17 mouse cellular contexts compared by ENCODE assay signal in genomic region chrX:97748251-97749016, GRCm38 (mm10).
A peak's percentile ranks its signal among the peaks of the same experiment; 100 is the strongest.
DNase-seq lines count a peak whose midpoint lies in the region; ATAC-seq lines count a peak whose summit lies in the region.
"Had no signal": no experiment of that assay in that cellular context is flagged by ENCODE, and none has a peak within 500 bp of the region (broad histone marks: within the 10 kb centered on the region; RNA-seq: fewer than 3 reads in every experiment).

No protein-coding gene starts in this region.

- H3K27me3 ChIP-seq in kidney, embryonic 16.5 days (ENCODE audit: insufficient read depth, low read length) = no peaks in the 10 kb centered on the region
- no peaks in the 10 kb centered on the region for H3K27me3 ChIP-seq in forebrain, embryonic 16.5 days (replicated peaks; ENCODE audit: control insufficient read depth, insufficient read depth, low read length)
- H3K27me3 ChIP-seq: embryonic facial prominence, embryonic 15.5 days; limb, embryonic 15.5 days had no signal

- no peak for ATAC-seq in kidney, embryonic 16.5 days (ENCODE audit: low FRiP score, low TSS enrichment)
- ATAC-seq in forebrain, embryonic 16.5 days = no peak

- no peaks in the 10 kb centered on the region for H3K36me3 ChIP-seq in kidney, embryonic 16.5 days (ENCODE audit: insufficient read depth, low read length)
- H3K36me3 ChIP-seq in forebrain, embryonic 16.5 days (ENCODE audit: control insufficient read depth, insufficient read depth) = no peaks in the 10 kb centered on the region
- H3K36me3 ChIP-seq: embryonic facial prominence, embryonic 15.5 days; limb, embryonic 15.5 days; midbrain, embryonic 10.5 days had no signal

- 86% methylated on average over 3 of the region's 3 CpGs for WGBS in kidney, embryonic 16.5 days
- 83% methylated on average over 3 of the region's 3 CpGs for WGBS in forebrain, embryonic 16.5 days

- no peak overlapping the region for H3K4me3 ChIP-seq in kidney, embryonic 16.5 days (ENCODE audit: low read length)
- no peak overlapping the region for H3K4me3 ChIP-seq in forebrain, embryonic 16.5 days (replicated peaks; ENCODE audit: low read length)
- H3K4me3 ChIP-seq: embryonic facial prominence, embryonic 15.5 days; limb, embryonic 15.5 days; midbrain, embryonic 10.5 days had no signal

- DNase-seq in heart, adult 11 months = peak; percentile 85
- no peak for DNase-seq in heart, postnatal 25 days (ENCODE audit: low spot score)
- DNase-seq in kidney, adult 9 months = peak; percentile 84
- peak; percentile 47 to 52 for DNase-seq in adrenal gland, postnatal 36 days
- no peak for DNase-seq in thymus, postnatal 10 days (ENCODE audit: low spot score in 2 of 2)
- DNase-seq: cerebellum, adult 11 months; cerebellum, postnatal 14 days; embryo, embryonic 11 days; lung, adult 18-20 months; lung, postnatal 4 days; thymus, postnatal 4 days had no signal

- intact Hi-C loops in heart, postnatal 25 days (cut with DNase I) = no loop called here

- no peak overlapping the region for H3K27ac ChIP-seq in kidney, embryonic 16.5 days (ENCODE audit: low read length)
- no peak overlapping the region for H3K27ac ChIP-seq in forebrain, embryonic 16.5 days (ENCODE audit: low read length)
- H3K27ac ChIP-seq: embryonic facial prominence, embryonic 15.5 days; limb, embryonic 15.5 days; midbrain, embryonic 10.5 days had no signal

- H3K9me3 ChIP-seq in kidney, embryonic 16.5 days (ENCODE audit: low read length) = no peaks in the 10 kb centered on the region
- no peaks in the 10 kb centered on the region for H3K9me3 ChIP-seq in forebrain, embryonic 16.5 days (ENCODE audit: control insufficient read depth, low read length)
- H3K9me3 ChIP-seq: embryonic facial prominence, embryonic 15.5 days; limb, embryonic 15.5 days; midbrain, embryonic 10.5 days had no signal

- no peak overlapping the region for H3K9ac ChIP-seq in kidney, embryonic 16.5 days (replicated peaks; ENCODE audit: low read length)
- no peak overlapping the region for H3K9ac ChIP-seq in forebrain, embryonic 16.5 days (replicated peaks; ENCODE audit: low read depth, low read length)
- H3K9ac ChIP-seq: embryonic facial prominence, embryonic 15.5 days; limb, embryonic 15.5 days had no signal

- H3K4me2 ChIP-seq in kidney, embryonic 16.5 days (replicated peaks; ENCODE audit: low read depth, low read length) = no peak overlapping the region
- no peak overlapping the region for H3K4me2 ChIP-seq in forebrain, embryonic 16.5 days (ENCODE audit: low read length)
- H3K4me2 ChIP-seq: embryonic facial prominence, embryonic 15.5 days; heart, embryonic 11.5 days; limb, embryonic 15.5 days had no signal

- H3K4me1 ChIP-seq in kidney, embryonic 16.5 days (ENCODE audit: insufficient read depth, low read length) = no peaks in the 10 kb centered on the region
- H3K4me1 ChIP-seq in forebrain, embryonic 16.5 days (replicated peaks; ENCODE audit: control insufficient read depth, insufficient read depth, low read length) = no peaks in the 10 kb centered on the region
- H3K4me1 ChIP-seq: embryonic facial prominence, embryonic 15.5 days; limb, embryonic 15.5 days; midbrain, embryonic 10.5 days had no signal

Comparison
In these comparisons a context has a peak if more than half of its experiments do, and no peak if none do; other contexts are left out.
1. DNase-seq: peak in heart, adult 11 months (single experiment), kidney, adult 9 months (single experiment) and adrenal gland, postnatal 36 days (2 of 2); none in heart, postnatal 25 days (single experiment) and thymus, postnatal 10 days (0 of 2).